Mouse (Mus musculus): Measurements from ENCODE around the gene Slc10a7. TPM values are rescaled to one million over a fixed set of nuclear protein-coding genes. Genes with fewer than 3 reads are reported as not detected.

Slc10a7 gene
- polyA plus RNA-seq, 1 experiment from 2014 or later = 9.0 TPM

DNA sequence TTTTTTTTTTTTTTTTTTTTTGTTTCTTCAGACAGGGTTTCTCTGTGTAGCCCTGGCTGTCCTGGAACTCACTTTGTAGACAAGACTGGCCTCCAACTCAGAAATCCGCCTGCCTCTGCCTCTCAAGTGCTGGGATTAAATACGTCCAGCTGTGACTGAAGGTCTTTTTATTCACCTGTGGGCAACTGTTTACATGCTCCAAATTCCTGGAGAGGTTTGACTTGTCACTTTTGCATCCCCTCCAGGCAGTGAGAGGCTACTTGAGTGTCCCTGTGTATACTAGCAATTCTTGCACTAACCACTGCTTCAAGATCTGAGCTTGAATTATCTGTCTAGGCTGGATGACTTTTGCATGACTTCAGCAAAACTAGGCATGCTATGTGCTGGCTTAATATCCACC, 6.4 kb upstream of the Slc10a7 start:
- Histone ChIP-seq H3K9me3 (ENCODE audit: control insufficient read depth, low read length) (no peaks in the 10 kb centered on the region), H3K4me3 (ENCODE audit: control insufficient read depth in 1 of 2, insufficient read depth in 1 of 2, low read depth in 1 of 2, low read length in 2 of 2) (no peak overlapping the region), H3K27me3 (ENCODE audit: control insufficient read depth, insufficient read depth, low read length) (no peaks in the 10 kb centered on the region), H3K4me1 (ENCODE audit: control insufficient read depth in 2 of 2, insufficient read depth in 2 of 2, low read length in 2 of 2) (peaks cover 0 to 5% of the 10 kb centered on the region in 2 experiments; a peak in 2 of 4 replicates), H3K9ac (ENCODE audit: low read length) (no peak overlapping the region), H3K27ac (replicated peaks in 1 of 2; ENCODE audit: control insufficient read depth in 1 of 2, insufficient read depth in 1 of 2, low read depth in 2 of 2, low read length in 2 of 2) (no peak overlapping the region), H3K4me2 (ENCODE audit: low read length) (no peak overlapping the region), H3K36me3 (ENCODE audit: control insufficient read depth, insufficient read depth, low read length) (peaks cover 24% of the 10 kb centered on the region)
- 70% methylated on average over 2 of the region's 2 CpGs for WGBS
- ATAC-seq (ENCODE audit: insufficient number of reproducible peaks, insufficient read depth, low FRiP score, low read depth) = no peak

DNA sequence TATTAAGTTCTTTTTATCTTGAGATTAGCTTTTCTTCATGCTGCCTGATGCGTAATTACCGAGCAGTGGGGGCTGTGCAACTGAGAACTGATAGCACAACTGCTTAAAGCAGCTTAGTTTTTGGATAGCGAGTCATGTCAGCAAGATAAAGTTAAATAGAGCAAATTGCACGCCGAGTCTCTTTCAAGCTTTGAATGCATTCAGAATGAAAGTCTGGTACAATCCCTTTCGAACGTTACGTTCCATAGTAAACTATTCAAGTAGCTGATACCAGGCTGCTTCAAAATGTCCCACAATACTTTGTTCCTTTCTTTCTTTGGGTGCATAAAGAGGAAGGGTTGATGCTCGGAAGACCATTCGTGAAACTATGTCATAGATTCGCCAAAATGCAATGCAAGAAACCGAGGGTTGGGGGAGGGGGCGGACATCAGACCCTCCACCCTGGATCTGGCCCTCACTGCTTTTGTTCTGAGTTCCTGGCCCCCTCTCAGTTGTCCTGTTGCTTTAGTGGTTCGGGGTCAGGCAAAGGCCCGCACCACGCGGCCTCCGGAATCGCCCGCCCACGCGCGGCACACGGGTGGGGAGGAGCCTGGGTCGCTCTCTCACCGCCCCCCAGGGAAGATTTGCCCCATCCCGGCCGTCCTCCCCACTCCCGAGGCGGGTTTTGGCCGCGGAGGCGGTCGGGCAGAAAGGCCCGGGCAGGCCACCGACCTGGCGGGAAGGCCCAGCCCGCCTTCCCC, 997 bp upstream of the Slc10a7 start:
- Histone ChIP-seq H3K4me2 (ENCODE audit: low read length) (peak overlapping the region; percentile 98), H3K36me3 (ENCODE audit: control insufficient read depth, insufficient read depth, low read length) (peaks cover 20% of the 10 kb centered on the region), H3K4me1 (ENCODE audit: control insufficient read depth in 2 of 2, insufficient read depth in 2 of 2, low read length in 2 of 2) (peaks cover 4 to 15% of the 10 kb centered on the region in 2 experiments; a peak in 3 of 4 replicates), H3K9me3 (ENCODE audit: control insufficient read depth, low read length) (no peaks in the 10 kb centered on the region), H3K9ac (ENCODE audit: low read length) (peak overlapping the region; percentile 99), H3K27me3 (ENCODE audit: control insufficient read depth, insufficient read depth, low read length) (no peaks in the 10 kb centered on the region), H3K27ac (replicated peaks in 1 of 2; ENCODE audit: control insufficient read depth in 1 of 2, insufficient read depth in 1 of 2, low read depth in 2 of 2, low read length in 2 of 2) (peak overlapping the region; percentile 95 to 98), H3K4me3 (ENCODE audit: control insufficient read depth in 1 of 2, insufficient read depth in 1 of 2, low read depth in 1 of 2, low read length in 2 of 2) (peak overlapping the region; percentile 93 to 96)
- ATAC-seq (ENCODE audit: insufficient number of reproducible peaks, insufficient read depth, low FRiP score, low read depth) = peak; percentile 16; the same call in 1 of the 2 replicates
- under 1% methylated on average over 36 of the region's 38 CpGs for WGBS

DNA sequence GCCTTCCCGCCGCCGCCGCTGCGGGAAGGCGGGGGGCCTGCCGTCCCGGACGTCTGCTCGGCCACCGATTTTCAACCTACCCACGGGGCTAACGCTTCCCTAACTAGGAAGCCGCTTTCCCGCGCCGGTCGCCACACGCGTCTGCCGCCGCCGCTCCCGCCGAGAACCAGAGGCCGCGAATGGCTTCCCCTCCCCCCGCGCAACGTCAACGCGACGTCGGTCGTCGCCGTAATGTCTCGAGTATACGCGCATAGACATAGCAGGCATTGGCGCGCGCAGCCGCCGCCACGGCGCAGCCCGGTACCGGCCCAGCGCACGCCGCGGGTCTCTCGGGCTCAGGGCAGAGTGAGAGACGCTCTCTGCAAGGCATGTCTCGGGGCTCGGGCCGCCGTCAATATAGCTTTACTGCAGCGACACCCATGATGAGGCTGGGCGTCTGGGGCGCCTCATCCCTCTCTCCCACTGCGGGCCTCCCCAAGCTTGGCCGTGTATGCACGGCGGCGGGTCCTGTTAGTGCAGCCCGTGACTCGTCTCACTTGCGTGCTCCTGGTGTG, 350 bp upstream of the Slc10a7 start, which contains the start of gene Rbmxl1:
Rbmxl1 (minus strand) TSS at position 180 of the 554 bp plus-strand sequence.
- WGBS = under 1% methylated on average over 65 of the region's 70 CpGs
- H3K27me3 ChIP-seq (ENCODE audit: control insufficient read depth, insufficient read depth, low read length) = no peaks in the 10 kb centered on the region
- peak within 1 kb of the TSS; percentile 93 to 96 for H3K4me3 ChIP-seq (ENCODE audit: control insufficient read depth in 1 of 2, insufficient read depth in 1 of 2, low read depth in 1 of 2, low read length in 2 of 2)
- peak within 1 kb of the TSS; percentile 98 for H3K4me2 ChIP-seq (ENCODE audit: low read length)
- peak within 1 kb of the TSS; percentile 95 to 98 for H3K27ac ChIP-seq (replicated peaks in 1 of 2; ENCODE audit: control insufficient read depth in 1 of 2, insufficient read depth in 1 of 2, low read depth in 2 of 2, low read length in 2 of 2)
- peaks cover 13% of the 10 kb centered on the region for H3K36me3 ChIP-seq (ENCODE audit: control insufficient read depth, insufficient read depth, low read length)
- ATAC-seq (ENCODE audit: insufficient number of reproducible peaks, insufficient read depth, low FRiP score, low read depth) = peak; percentile 83
- peaks cover 4 to 15% of the 10 kb centered on the region in 2 experiments; a peak in 3 of 4 replicates for H3K4me1 ChIP-seq (ENCODE audit: control insufficient read depth in 2 of 2, insufficient read depth in 2 of 2, low read length in 2 of 2)
- no peaks in the 10 kb centered on the region for H3K9me3 ChIP-seq (ENCODE audit: control insufficient read depth, low read length)
- peak within 1 kb of the TSS; percentile 99 for H3K9ac ChIP-seq (ENCODE audit: low read length)

DNA sequence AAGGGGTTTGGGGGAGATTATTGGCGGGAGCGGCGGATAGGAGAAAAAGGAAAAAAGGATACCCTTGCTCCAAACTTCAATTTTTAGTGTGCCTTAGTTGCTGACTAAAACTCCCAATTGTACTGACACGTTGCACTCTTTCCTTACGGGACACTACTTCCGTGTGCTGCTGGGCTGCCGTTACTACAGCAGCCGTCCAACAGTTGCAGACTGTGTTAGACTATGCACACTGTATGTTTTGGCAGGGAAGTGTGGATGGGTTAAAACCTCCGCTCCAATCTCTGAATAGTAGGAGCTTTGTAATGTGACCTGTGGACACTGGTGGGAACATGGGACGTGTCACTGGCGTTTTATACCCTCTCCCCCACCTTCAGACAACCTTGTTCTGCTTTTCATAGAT, 948 bp downstream of the Slc10a7 start:
- peak overlapping the region; percentile 95 to 98 for H3K27ac ChIP-seq (replicated peaks in 1 of 2; ENCODE audit: control insufficient read depth in 1 of 2, insufficient read depth in 1 of 2, low read depth in 2 of 2, low read length in 2 of 2)

DNA sequence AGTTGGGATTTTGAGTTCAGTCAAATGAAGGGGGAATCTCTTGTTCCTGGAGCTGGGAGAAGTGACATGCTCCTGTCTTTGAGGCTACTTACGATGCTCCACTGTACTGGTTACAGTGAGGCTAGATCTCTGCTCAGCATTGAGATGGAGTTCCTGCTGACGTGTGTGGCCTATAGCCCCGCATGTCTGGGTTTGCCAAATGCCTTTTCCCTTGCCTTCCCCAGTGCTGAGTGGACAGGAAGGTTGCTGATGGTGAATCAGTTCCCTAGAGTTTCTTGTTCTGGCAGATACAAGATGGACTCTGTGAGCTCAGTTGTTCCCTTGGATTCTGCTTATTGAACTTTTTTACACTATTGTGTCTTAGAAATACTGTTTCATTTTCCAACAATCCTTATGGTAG, 1.8 kb downstream of the Slc10a7 start:
- Histone ChIP-seq H3K27me3 (ENCODE audit: control insufficient read depth, insufficient read depth, low read length) (no peaks in the 10 kb centered on the region), H3K4me3 (ENCODE audit: control insufficient read depth in 1 of 2, insufficient read depth in 1 of 2, low read depth in 1 of 2, low read length in 2 of 2) (no peak overlapping the region), H3K4me1 (ENCODE audit: control insufficient read depth in 2 of 2, insufficient read depth in 2 of 2, low read length in 2 of 2) (peaks cover 4 to 15% of the 10 kb centered on the region in 2 experiments; a peak in 3 of 4 replicates), H3K9ac (ENCODE audit: low read length) (peak overlapping the region; percentile 30; the same call in 1 of the 2 replicates), H3K9me3 (ENCODE audit: control insufficient read depth, low read length) (no peaks in the 10 kb centered on the region), H3K27ac (replicated peaks in 1 of 2; ENCODE audit: control insufficient read depth in 1 of 2, insufficient read depth in 1 of 2, low read depth in 2 of 2, low read length in 2 of 2) (no peak overlapping the region), H3K36me3 (ENCODE audit: control insufficient read depth, insufficient read depth, low read length) (peaks cover 9% of the 10 kb centered on the region), H3K4me2 (ENCODE audit: low read length) (no peak overlapping the region)
- 44% methylated on average over 3 of the region's 3 CpGs for WGBS
- no peak for ATAC-seq (ENCODE audit: insufficient number of reproducible peaks, insufficient read depth, low FRiP score, low read depth)

More for the DNA sequence above, 948 bp downstream of the Slc10a7 start:
- peaks cover 4 to 15% of the 10 kb centered on the region in 2 experiments; a peak in 3 of 4 replicates for H3K4me1 ChIP-seq (ENCODE audit: control insufficient read depth in 2 of 2, insufficient read depth in 2 of 2, low read length in 2 of 2)
- H3K4me2 ChIP-seq (ENCODE audit: low read length) = peak overlapping the region; percentile 98
- 0 out of 2 replicates have a peak, but pooled peaks have one; percentile 29 for ATAC-seq (ENCODE audit: insufficient number of reproducible peaks, insufficient read depth, low FRiP score, low read depth)
- H3K36me3 ChIP-seq (ENCODE audit: control insufficient read depth, insufficient read depth, low read length) = peaks cover 1% of the 10 kb centered on the region
- peak overlapping the region; percentile 93 to 96 for H3K4me3 ChIP-seq (ENCODE audit: control insufficient read depth in 1 of 2, insufficient read depth in 1 of 2, low read depth in 1 of 2, low read length in 2 of 2)
- under 1% methylated on average over 11 of the region's 11 CpGs for WGBS
- no peaks in the 10 kb centered on the region for H3K27me3 ChIP-seq (ENCODE audit: control insufficient read depth, insufficient read depth, low read length)
- H3K9ac ChIP-seq (ENCODE audit: low read length) = peak overlapping the region; percentile 99
- no peaks in the 10 kb centered on the region for H3K9me3 ChIP-seq (ENCODE audit: control insufficient read depth, low read length)

DNA sequence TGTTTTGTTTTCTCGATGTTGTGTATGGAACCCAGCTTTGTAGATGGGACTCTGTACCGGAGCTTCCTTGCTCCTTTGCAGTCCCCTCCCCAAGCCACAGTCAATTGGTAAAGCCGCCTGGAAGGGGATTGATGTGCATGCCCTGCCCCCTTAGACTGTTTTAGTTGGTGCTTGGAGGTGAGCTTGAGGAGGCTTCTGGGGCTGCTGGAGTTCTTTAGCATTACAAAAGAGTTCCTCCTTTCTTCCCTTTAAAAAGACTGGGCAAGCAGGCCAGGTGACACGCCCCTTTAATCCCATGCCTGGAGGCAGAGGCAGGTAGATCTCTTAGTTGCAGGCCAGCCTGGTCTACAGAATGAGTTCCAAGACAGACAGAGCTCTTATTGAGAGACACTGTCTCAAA, 4.0 kb downstream of the Slc10a7 start:
- Histone ChIP-seq H3K9me3 (ENCODE audit: control insufficient read depth, low read length) (no peaks in the 10 kb centered on the region), H3K4me1 (ENCODE audit: control insufficient read depth in 2 of 2, insufficient read depth in 2 of 2, low read length in 2 of 2) (peaks cover 4 to 9% of the 10 kb centered on the region in 2 experiments; a peak in 2 of 4 replicates), H3K27me3 (ENCODE audit: control insufficient read depth, insufficient read depth, low read length) (no peaks in the 10 kb centered on the region), H3K36me3 (ENCODE audit: control insufficient read depth, insufficient read depth, low read length) (peaks cover 29% of the 10 kb centered on the region), H3K4me3 (ENCODE audit: control insufficient read depth in 1 of 2, insufficient read depth in 1 of 2, low read depth in 1 of 2, low read length in 2 of 2) (no peak overlapping the region), H3K27ac (replicated peaks in 1 of 2; ENCODE audit: control insufficient read depth in 1 of 2, insufficient read depth in 1 of 2, low read depth in 2 of 2, low read length in 2 of 2) (no peak overlapping the region), H3K9ac (ENCODE audit: low read length) (no peak overlapping the region), H3K4me2 (ENCODE audit: low read length) (no peak overlapping the region)
- 88% methylated on average over 4 of the region's 4 CpGs for WGBS
- no peak for ATAC-seq (ENCODE audit: insufficient number of reproducible peaks, insufficient read depth, low FRiP score, low read depth)

DNA sequence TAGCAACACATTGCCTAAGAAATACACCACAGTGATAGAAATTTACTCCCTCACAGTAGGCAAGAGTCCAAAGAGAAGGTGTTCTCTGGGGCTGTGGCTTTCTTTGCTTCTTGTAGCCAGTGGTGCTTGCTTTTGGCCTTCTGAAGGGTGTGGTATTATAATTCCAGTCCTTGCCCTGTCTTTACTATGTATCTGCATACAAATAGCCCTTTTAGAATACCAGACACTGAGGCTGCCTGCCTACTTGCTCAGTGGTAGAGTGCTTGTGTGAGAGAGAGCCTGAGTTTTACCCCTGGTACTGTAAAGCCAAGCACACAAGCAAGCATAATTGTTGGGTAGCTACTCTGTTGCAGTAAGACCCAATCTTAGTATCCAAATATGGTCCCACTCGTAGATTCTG, 5.6 kb downstream of the Slc10a7 start:
- H3K27ac ChIP-seq (replicated peaks in 1 of 2; ENCODE audit: control insufficient read depth in 1 of 2, insufficient read depth in 1 of 2, low read depth in 2 of 2, low read length in 2 of 2) = no peak overlapping the region
- H3K9ac ChIP-seq (ENCODE audit: low read length) = no peak overlapping the region
- H3K36me3 ChIP-seq (ENCODE audit: control insufficient read depth, insufficient read depth, low read length) = peaks cover 29% of the 10 kb centered on the region
- WGBS = 83% methylated on average over 1 of the region's 1 CpGs
- H3K4me1 ChIP-seq (ENCODE audit: control insufficient read depth in 2 of 2, insufficient read depth in 2 of 2, low read length in 2 of 2) = peaks cover 4 to 9% of the 10 kb centered on the region in 2 experiments; a peak in 2 of 4 replicates
- H3K4me3 ChIP-seq (ENCODE audit: control insufficient read depth in 1 of 2, insufficient read depth in 1 of 2, low read depth in 1 of 2, low read length in 2 of 2) = no peak overlapping the region
- H3K4me2 ChIP-seq (ENCODE audit: low read length) = no peak overlapping the region
- ATAC-seq (ENCODE audit: insufficient number of reproducible peaks, insufficient read depth, low FRiP score, low read depth) = no peak
- no peaks in the 10 kb centered on the region for H3K27me3 ChIP-seq (ENCODE audit: control insufficient read depth, insufficient read depth, low read length)
- H3K9me3 ChIP-seq (ENCODE audit: control insufficient read depth, low read length) = no peaks in the 10 kb centered on the region
